Mouse (Mus musculus): ENCODE data around the gene Fbxw15.
"Not testable (repeated sequence)": the region's sequence is repeated elsewhere in the genome, so short reads cannot be mapped to it uniquely, and the experiment has no call there.

The Fbxw15 gene

GRCm38 (mm10) chr9:109568162-109568561 is at the start of gene Fbxw15:
Fbxw15 (minus strand) TSS chr9:109568262.
- in situ Hi-C loops (cut with MboI; ENCODE audit: low pct_unique_long_range_greater_than_20kb in 1 of 2, low sequenced_read_pairs in 2 of 2, unreplicated experiment in 1 of 2) = not testable (repeated sequence)

GRCm38 (mm10) chr9:109606837-109607236 is 38.8 kb upstream of the Fbxw15 start:
- in situ Hi-C loops (cut with MboI; ENCODE audit: low pct_unique_long_range_greater_than_20kb in 1 of 2, low sequenced_read_pairs in 2 of 2, unreplicated experiment in 1 of 2) = not testable (repeated sequence)

GRCm38 (mm10) chr9:109602128-109602527 is 34.1 kb upstream of the Fbxw15 start:
- in situ Hi-C loops (cut with MboI; ENCODE audit: low pct_unique_long_range_greater_than_20kb in 1 of 2, low sequenced_read_pairs in 2 of 2, unreplicated experiment in 1 of 2) = not testable (repeated sequence)

GRCm38 (mm10) chr9:109597226-109597625 is 29.2 kb upstream of the Fbxw15 start:
- in situ Hi-C loops (cut with MboI; ENCODE audit: low pct_unique_long_range_greater_than_20kb in 1 of 2, low sequenced_read_pairs in 2 of 2, unreplicated experiment in 1 of 2) = no loop called here

GRCm38 (mm10) chr9:109594866-109595265 is 26.8 kb upstream of the Fbxw15 start:
- in situ Hi-C loops (cut with MboI; ENCODE audit: low pct_unique_long_range_greater_than_20kb in 1 of 2, low sequenced_read_pairs in 2 of 2, unreplicated experiment in 1 of 2) = no loop called here

- in situ Hi-C loops (cut with MboI; ENCODE audit: low pct_unique_long_range_greater_than_20kb in 1 of 2, low sequenced_read_pairs in 2 of 2, unreplicated experiment in 1 of 2) = no loop called here
These were observed 2.5 kb downstream of the Fbxw15 start for GRCm38 (mm10) chr9:109565546-109565945.

- in situ Hi-C loops (cut with MboI; ENCODE audit: low pct_unique_long_range_greater_than_20kb in 1 of 2, low sequenced_read_pairs in 2 of 2, unreplicated experiment in 1 of 2) = not testable (repeated sequence)
These were observed 6.0 kb downstream of the Fbxw15 start for GRCm38 (mm10) chr9:109562106-109562505.

- in situ Hi-C loops (cut with MboI; ENCODE audit: low pct_unique_long_range_greater_than_20kb in 1 of 2, low sequenced_read_pairs in 2 of 2, unreplicated experiment in 1 of 2) = no loop called here
These were observed 15.6 kb downstream of the Fbxw15 start for GRCm38 (mm10) chr9:109552483-109552882.

- in situ Hi-C loops (cut with MboI; ENCODE audit: low pct_unique_long_range_greater_than_20kb in 1 of 2, low sequenced_read_pairs in 2 of 2, unreplicated experiment in 1 of 2) = not testable (repeated sequence)
These were observed 18.4 kb downstream of the Fbxw15 start for GRCm38 (mm10) chr9:109549666-109550065.

GRCm38 (mm10) chr9:109523385-109524064 is 44.5 kb downstream of the Fbxw15 start:
- in situ Hi-C loops (cut with MboI; ENCODE audit: low pct_unique_long_range_greater_than_20kb in 1 of 2, low sequenced_read_pairs in 2 of 2, unreplicated experiment in 1 of 2) = no loop called here
